Mouse (Mus musculus) megakaryocyte, embryonic 14.5 days (primary cell): ENCODE results near the gene Atp6v0a1.

Experiments
- FLI1 ChIP-seq: IDR thresholded peaks from 2 replicates; pipeline ENCODE4 v1.6.1; 2012; ENCODE audit warnings: low read length, inconsistent platforms, mixed read lengths
- GATA1 ChIP-seq: IDR thresholded peaks from 3 replicates; pipeline ENCODE4 v1.6.1; 2012; ENCODE audit warnings: mixed read lengths, low read length, inconsistent platforms, borderline replicate concordance

GRCm38 (mm10) chr11:101066549-101067412 lies 57.5 kb downstream of the Atp6v0a1 start:
- no peak for TF ChIP-seq FLI1
- TF ChIP-seq GATA1, result no peak
